Mouse (Mus musculus): ENCODE data around the gene Ttc26.

- TF ChIP-seq CTCF (IDR thresholded peaks at IDR 0.05 in 2 of 3, conservative IDR thresholded peaks at IDR 0.05 in 1 of 3; ENCODE audit: control insufficient read depth in 1 of 3, insufficient read depth in 1 of 3, low read depth in 2 of 3, low read length in 3 of 3, poor library complexity in 1 of 3, severe bottlenecking in 1 of 3): no peak
- no peak for TF ChIP-seq TCF12 (IDR thresholded peaks at IDR 0.05; ENCODE audit: low read depth, low read length)
- TF ChIP-seq ZNF384 (IDR thresholded peaks at IDR 0.05; ENCODE audit: low read depth, low read length): no peak
- TF ChIP-seq MYB (IDR thresholded peaks at IDR 0.05; ENCODE audit: low read depth, low read length): no peak
- no peak for TF ChIP-seq E2F4 (IDR thresholded peaks at IDR 0.05; ENCODE audit: borderline replicate concordance, low read depth, low read length)
- TF ChIP-seq POLR2A (IDR thresholded peaks at IDR 0.05; ENCODE audit: control insufficient read depth in 1 of 2, insufficient read depth in 1 of 2, low read depth in 1 of 2, low read length in 2 of 2, poor library complexity in 1 of 2): no peak
- no peak for TF ChIP-seq CHD2 (IDR thresholded peaks at IDR 0.05; ENCODE audit: low read length)
Measured at GRCm38 (mm10) chr6:38349806-38350205, 31.5 kb upstream of the Ttc26 start.
